Mouse (Mus musculus): ENCODE results near the gene Tapbp.
A peak's percentile ranks its signal among the peaks of the same experiment; 100 is the strongest.
"Not testable (repeated sequence)": the region's sequence is repeated elsewhere in the genome, so short reads cannot be mapped to it uniquely, and the experiment has no call there.

Gene Tapbp

GRCm38 (mm10) chr17:33904835-33905234 is 10.9 kb upstream of the Tapbp start, which contains the start of gene Platr17:
Gene Platr17, plus strand, starts transcription at chr17:33905135.
- DNase-seq (ENCODE audit: low spot score), result not testable (repeated sequence)

- DNase-seq (ENCODE audit: low spot score), result peak; percentile 82
Measured at GRCm38 (mm10) chr17:33908331-33909076, 7.2 kb upstream of the Tapbp start.

GRCm38 (mm10) chr17:33909077-33909868 is 6.4 kb upstream of the Tapbp start, which contains the start of gene Daxx:
Gene Daxx, plus strand, starts transcription at chr17:33909414.
- peak; percentile 99 for DNase-seq (ENCODE audit: low spot score)

DNA sequence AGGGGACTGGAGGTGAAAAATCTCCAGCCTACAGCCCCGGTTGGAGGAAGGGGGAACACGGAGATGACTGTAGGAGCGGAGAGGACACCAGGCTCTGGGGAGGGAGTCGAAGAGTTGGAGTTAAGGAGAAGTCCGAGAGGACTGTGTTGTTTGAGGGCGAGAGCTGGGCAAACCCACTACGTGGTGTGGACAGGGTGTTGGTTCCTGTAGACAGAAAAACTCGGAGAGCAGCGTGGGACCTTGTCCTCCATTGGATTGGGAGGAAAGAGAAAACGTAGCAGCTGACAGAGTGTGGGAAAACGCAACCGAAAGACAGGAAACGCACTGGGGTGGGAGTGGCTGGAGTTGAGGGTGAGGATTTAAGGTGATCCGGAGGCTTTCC is 5.8 kb upstream of the Tapbp start:
- no peak for DNase-seq (ENCODE audit: low spot score)

DNA sequence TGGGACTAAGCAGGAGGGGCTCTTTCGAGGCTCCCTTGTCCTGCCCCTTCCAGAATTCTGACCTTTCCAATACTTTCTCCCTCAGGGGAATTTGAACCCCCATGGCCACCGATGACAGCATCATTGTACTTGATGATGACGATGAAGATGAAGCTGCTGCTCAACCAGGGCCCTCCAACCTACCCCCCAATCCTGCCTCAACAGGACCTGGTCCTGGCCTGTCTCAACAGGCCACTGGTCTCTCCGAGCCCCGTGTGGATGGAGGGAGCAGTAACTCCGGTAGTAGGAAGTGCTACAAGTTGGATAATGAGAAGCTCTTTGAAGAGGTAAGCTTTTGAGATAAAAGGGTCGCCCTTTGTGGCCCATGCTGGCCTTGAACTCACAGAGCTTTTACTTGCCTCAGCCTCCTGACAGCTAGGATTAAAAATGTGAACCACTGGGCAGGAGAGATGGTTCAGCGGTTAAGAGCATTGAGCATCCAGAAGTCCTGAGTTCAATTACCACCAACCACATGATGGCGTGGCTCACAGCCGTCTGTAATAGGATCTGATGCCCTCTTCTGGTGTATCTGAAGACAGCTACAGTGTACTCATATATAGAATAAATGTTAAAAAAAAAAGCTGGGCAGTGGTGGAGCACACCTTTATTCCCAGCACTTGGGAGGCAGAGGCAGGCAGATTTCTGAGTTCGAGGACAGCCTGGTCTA is 5.2 kb upstream of the Tapbp start:
- no peak for DNase-seq (ENCODE audit: low spot score)

- DNase-seq (ENCODE audit: low spot score), result no peak
Measured at GRCm38 (mm10) chr17:33911052-33911812, 4.5 kb upstream of the Tapbp start.

DNA sequence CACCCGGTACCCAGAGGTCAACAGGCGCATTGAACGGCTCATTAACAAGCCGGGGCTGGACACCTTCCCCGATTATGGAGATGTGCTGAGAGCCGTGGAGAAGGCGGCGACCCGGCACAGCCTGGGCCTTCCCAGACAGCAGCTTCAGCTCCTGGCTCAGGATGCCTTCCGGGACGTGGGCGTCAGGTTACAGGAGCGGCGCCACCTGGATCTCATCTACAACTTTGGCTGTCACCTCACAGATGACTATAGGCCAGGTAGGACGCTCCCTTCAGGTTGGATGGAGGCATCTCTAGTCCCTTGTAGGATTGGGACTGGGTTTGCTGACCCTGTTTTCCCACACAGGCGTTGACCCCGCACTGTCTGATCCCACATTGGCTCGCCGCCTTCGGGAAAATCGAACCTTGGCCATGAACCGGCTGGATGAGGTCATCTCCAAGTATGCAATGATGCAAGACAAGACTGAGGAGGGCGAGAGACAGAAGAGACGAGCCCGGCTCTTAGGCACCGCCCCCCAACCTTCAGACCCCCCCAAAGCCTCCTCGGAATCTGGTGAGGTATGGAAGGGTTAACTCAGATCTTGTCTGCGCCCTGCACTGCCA is 3.8 kb upstream of the Tapbp start:
- no peak for DNase-seq (ENCODE audit: low spot score)

GRCm38 (mm10) chr17:33913264-33913663 is 2.4 kb upstream of the Tapbp start:
- DNase-seq (ENCODE audit: low spot score), result no peak

DNA sequence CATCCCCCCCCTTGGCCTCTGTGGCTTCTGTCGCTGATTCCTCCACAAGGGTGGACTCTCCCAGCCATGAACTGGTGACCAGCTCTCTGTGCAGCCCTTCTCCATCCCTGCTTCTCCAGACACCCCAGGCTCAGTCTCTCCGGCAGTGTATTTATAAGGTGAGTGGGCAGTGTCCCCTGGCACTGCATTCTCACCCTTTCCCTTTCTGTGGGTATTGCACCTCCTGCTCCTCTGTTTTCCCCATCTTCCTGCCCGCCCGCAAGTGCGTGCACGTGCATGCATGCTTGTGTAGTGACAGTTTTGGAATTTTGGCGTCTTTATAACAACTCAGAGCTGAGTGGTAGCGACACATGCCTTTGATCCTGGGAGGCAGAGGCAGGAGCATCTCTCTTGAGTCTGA is 1.8 kb upstream of the Tapbp start:
- DNase-seq (ENCODE audit: low spot score), result no peak

GRCm38 (mm10) chr17:33914969-33915391 is 719 bp upstream of the Tapbp start:
- no peak for DNase-seq (ENCODE audit: low spot score)

DNA sequence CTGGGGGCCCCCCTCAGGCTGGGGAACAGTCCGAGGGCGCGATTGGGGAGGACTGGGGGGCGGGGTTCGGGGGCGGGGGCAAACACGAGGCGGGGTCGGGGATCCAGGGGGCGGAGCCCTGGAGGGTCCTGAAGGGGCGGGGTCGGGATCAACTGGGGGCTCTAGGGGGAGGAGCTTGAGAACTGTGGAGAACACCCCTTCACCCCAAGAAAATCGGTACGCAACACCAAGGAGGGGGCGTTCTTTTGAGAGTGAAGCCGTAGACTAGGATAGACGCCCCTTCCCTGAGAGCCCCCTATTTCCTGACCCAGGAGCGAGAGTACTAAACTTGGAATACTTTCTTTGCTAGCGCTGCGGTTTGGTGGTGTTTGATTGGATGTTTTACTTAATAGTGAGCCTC is 595 bp downstream of the Tapbp start:
- no peak for DNase-seq (ENCODE audit: low spot score)

DNA sequence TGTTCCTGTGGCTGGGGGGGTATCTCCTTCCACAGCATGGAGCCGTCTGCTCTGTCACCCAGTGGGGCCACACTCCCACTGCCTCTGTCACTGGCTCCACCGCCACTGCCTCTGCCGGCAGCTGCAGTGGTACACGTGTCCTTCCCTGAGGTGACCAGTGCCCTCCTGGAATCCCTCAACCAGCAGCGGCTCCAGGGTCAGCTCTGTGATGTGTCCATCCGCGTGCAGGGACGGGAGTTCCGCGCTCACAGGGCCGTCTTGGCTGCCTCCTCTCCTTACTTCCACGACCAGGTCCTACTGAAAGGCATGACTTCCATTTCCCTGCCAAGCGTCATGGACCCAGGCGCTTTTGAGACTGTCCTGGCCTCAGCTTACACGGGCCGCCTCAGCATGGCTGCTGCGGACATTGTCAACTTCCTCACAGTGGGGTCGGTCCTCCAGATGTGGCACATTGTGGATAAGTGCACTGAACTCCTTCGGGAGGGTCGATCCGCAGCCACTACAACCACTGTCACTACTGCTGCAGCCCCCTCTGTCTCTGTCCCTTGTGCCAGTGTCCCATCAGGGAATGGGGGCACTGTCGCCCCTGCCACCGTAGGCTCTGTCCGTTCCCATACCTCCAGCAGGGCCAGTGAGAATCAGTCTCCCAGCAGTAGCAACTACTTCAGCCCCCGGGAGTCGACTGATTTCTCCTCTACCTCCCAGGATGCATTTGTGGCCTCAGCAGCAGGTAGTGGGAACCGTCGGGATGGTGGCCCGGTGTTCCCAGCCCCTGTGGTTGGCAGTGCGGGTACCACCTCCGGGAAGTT is 1.4 kb downstream of the Tapbp start:
- peak; percentile 52 for DNase-seq (ENCODE audit: low spot score)

GRCm38 (mm10) chr17:33917656-33918292 is 2.1 kb downstream of the Tapbp start:
- no peak for DNase-seq (ENCODE audit: low spot score)

DNA sequence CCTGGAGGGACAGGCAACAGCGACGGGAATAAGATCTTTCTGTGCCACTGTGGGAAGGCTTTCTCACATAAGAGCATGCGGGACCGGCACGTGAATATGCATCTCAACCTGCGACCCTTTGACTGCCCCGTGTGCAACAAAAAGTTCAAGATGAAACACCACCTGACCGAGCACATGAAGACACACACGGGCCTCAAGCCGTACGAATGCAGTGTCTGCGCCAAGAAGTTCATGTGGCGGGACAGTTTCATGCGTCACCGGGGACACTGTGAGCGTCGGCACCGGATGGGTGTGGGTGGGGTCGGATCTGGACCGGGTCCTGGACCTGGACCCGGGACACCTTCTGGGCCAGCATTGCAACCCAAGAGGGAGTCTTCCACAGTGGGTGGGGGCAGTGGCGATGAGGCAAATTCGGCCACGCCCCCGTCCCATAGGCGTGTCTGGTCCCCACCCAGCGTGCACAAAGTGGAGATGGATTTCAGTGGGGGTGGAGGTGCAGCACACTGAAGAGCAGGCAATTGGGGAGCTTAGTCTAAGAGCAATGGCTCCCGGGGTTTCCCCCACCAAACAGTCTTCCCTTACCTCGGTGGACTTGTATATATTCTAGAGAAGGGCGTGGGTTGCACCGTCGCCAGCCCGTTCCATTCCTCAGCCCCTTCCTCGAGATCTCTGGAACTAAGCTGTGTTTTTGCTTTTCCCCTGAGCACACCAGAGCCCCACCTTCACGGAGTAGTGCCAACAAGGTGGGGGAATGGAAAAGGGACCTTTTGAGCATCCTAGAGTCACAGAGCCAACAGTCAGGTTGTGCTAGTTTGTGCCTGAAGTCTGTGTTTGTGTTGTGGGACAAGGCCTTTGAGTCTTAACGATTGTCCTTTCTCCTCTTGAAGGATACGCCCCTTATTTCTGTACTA is 2.8 kb downstream of the Tapbp start:
- DNase-seq (ENCODE audit: low spot score), result peak; percentile 75

- DNase-seq (ENCODE audit: low spot score), result peak; percentile 88
Measured at GRCm38 (mm10) chr17:33919351-33920281, 3.9 kb downstream of the Tapbp start.

- DNase-seq (ENCODE audit: low spot score), result peak; percentile 92
Measured at GRCm38 (mm10) chr17:33920282-33921097, 4.8 kb downstream of the Tapbp start.

DNA sequence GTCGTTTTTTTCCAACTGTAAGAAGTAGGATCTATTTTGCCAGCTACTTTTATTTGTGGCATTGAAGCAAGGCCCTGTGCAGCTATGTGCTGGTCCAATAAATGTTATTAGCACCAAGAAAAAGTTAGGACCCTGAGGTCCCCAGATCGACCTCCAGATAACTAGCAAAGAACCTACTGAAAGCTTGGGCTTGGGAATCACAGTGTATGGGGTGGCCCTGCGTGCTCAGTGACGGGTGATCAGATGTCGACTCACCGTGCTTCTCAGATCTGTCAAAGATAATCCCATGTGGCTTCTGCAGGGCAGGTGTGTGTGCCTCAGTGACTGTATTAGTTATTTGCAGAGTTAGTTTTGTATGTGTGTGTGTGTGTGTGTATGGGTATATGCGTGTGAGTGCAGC is 5.7 kb downstream of the Tapbp start:
- DNase-seq (ENCODE audit: low spot score), result no peak
